ENCODE assay signal across 17 mouse cellular contexts in genomic region chr2:109930366-109930765, GRCm38 (mm10).
"Had no signal": no experiment of that assay in that cellular context is flagged by ENCODE, and none has a peak within 500 bp of the region (broad histone marks: within the 10 kb centered on the region; RNA-seq: fewer than 3 reads in every experiment).

No protein-coding gene starts in this region.

- ATAC-seq: midbrain, embryonic 16.5 days had no signal

- H3K9me3 ChIP-seq: midbrain, embryonic 10.5 days; midbrain, embryonic 12.5 days; neural tube, embryonic 13.5 days; neural tube, embryonic 15.5 days had no signal

- DNase-seq: lung, adult 18-20 months; lung, embryonic 14.5 days; lung, postnatal 10 days; lung, postnatal 4 days; midbrain, embryonic 14.5 days; right cerebral cortex, postnatal 14 days; right cerebral cortex, postnatal 4 days; spleen, adult 18-20 months; thymus, adult 2 months; thymus, postnatal 25 days; thymus, postnatal 4 days had no signal

- H3K27me3 ChIP-seq: neural tube, embryonic 13.5 days; neural tube, embryonic 15.5 days had no signal

- H3K4me3 ChIP-seq: midbrain, embryonic 10.5 days; midbrain, embryonic 12.5 days; myocyte; neural tube, embryonic 13.5 days; neural tube, embryonic 15.5 days had no signal

- H3K36me3 ChIP-seq: neural tube, embryonic 13.5 days; neural tube, embryonic 15.5 days had no signal

- H3K4me2 ChIP-seq: lung, embryonic 14.5 days; midbrain, embryonic 12.5 days; neural tube, embryonic 13.5 days; neural tube, embryonic 15.5 days had no signal

- H3K27ac ChIP-seq: midbrain, embryonic 10.5 days; midbrain, embryonic 12.5 days; neural tube, embryonic 15.5 days had no signal

- H3K9ac ChIP-seq: lung, embryonic 14.5 days; midbrain, embryonic 12.5 days; neural tube, embryonic 13.5 days; neural tube, embryonic 15.5 days had no signal
